Mouse (Mus musculus) cerebral cortex, adult 2 months (tissue): ENCODE results near the gene Cchcr1.

ENCODE experiments used
- WGBS: fragments of 180-500 bp; shearing (Covaris S2); methylation state at CpG from one replicate; pipeline ENCODE4 v1.1.7; 2018; 5-methylcytosine and 5-hydroxymethylcytosine counted together

Gene Cchcr1

DNA sequence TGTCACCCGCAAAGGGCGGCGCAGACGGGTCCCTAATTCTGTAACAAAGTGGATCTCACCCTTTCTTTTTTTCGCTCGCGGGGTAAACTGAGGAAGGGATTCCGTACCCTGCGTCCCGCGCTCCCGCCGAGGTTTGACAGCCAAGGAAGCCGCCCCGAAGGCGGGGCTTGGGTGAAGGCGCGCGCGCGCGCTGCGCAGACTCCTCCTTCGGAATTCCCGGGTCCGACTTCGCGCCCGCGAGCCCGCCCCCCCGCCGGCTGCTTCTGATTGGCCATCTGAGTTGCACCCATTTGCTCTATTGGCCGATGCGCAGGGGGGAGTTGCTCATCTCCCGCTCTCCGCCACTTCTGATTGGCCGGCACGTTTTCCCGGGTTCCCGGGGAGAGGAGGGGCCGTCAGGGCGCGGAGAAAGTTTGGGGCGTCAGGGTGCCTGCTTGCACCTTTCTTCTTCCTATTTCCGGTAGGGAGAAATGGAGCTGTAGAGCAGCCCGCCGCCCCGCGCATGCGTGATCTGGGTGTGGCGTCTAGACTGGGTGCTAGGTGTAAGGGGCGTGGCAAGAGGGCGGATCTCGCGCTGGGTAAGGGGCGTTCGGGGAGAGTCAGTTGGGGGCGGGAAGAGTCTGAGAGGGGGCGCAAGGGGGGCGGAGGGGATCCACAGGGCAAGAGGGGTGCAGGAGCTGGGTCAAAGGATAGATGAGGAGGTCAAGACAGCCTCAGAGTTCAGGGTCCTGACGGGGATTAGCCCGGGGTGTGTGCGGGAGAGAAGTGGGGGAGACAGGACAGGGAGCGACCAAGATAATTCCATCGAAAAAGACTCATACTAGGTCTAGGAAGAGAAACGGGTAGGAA lies at the start of gene Cchcr1, which contains the start of gene Tcf19:
Gene Cchcr1 (plus strand): TSS at position 449 of the 849 bp plus-strand sequence.
Gene Tcf19 (minus strand): TSS at position 173 of the 849 bp plus-strand sequence.
- WGBS: 1% methylated on average over 65 of the region's 67 CpGs

DNA sequence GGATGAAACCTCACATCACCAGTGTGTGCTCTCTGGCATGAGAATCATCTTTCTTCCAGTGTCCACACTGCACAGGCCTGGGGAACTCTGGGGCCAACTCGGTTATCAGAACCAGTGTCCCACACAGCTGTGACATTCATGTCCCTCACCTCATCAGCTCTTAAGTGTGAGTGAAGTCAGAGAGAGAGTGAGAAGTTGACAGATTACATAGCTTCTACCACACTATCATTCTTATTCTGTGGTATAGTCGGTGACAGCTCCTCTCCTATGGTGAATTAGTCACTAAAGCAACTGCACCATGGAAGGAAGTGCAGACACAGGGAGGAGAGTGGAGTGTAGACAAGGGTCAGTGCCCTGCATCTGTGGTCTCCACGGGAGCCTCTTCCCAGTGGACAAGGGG lies 48.0 kb upstream of the Cchcr1 start:
- 67% methylated on average over 3 of the region's 3 CpGs for WGBS

DNA sequence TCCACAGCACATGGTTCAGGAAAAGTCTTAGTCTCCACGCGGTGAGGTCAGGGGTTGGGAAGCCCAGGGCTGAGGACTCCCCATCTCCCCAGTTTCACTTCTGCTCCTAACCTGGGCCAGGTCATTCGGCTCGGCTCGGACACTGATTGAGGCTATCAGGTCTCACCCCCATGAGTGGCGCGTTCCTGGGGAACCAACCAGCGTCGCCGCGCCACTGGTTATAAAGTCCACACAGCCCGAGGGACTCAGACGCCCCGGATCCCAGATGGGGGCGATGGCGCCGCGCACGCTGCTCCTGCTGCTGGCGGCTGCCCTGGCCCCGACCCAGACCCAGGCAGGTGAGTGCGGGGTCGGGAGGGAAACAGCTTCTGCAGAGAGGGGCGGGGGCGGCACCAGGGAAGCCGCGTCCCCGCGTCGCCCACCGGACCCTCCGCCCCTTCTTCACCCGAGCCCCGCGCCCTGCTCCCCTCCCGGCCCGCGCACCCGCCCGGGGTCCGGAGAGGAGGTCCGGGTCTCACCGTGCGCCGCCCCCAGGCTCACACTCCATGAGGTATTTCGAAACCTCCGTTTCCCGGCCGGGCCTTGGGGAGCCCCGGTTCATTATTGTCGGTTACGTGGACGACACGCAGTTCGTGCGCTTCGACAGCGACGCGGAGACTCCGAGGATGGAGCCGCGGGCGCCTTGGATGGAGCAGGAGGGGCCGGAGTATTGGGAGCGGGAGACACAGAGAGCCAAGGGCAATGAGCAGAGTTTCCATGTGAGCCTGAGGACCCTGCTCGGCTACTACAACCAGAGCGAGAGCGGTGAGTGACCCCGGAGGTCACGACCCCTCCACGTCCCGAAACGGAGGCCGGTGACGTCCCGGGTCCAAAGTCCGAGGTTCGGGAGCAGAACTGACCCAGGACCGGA lies 46.8 kb upstream of the Cchcr1 start, which contains the start of gene H2-Q10:
Gene H2-Q10 (plus strand): TSS at position 248 of the 910 bp plus-strand sequence.
- 2% methylated on average over 80 of the region's 80 CpGs for WGBS

DNA sequence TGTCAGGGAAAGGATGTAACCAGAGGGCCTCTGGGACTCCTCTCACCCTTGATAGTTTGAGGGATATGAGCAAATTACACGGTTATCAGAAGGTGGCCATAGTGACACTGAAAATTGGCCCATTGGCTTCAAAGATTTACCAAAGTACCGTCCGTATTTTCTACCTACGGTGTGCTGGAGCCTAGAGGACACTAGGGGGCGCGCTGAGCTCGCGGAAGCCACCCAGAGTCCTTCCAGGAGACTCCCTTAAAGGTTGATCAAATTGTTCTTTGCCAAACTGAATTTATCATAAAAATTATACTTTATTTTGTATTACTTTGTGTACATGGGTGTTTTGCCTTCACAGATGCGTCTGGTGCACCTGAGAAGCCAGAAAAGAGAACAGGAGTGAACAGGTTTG lies 32.8 kb upstream of the Cchcr1 start:
- 1% methylated on average over 9 of the region's 9 CpGs for WGBS

DNA sequence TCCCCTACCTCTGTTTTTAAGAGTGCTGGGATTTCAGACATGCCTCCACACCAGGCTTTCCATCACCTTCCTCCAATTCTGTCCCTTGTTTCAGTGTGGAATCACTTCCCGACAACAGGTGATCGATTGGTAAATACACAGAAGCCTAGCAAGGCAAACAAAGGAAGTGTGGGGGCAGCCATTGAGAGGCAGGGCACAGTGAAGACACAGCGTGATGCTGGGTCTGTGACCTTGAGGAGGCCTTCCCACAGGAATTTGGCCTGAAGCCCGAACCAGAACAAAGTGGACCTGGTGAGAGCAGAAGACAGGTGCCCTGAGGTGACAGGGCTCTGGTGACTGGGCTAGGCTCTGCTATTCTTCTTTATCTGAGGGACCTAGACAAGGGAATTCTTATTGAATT lies 31.2 kb upstream of the Cchcr1 start:
- WGBS: 67% methylated on average over 4 of the region's 4 CpGs

DNA sequence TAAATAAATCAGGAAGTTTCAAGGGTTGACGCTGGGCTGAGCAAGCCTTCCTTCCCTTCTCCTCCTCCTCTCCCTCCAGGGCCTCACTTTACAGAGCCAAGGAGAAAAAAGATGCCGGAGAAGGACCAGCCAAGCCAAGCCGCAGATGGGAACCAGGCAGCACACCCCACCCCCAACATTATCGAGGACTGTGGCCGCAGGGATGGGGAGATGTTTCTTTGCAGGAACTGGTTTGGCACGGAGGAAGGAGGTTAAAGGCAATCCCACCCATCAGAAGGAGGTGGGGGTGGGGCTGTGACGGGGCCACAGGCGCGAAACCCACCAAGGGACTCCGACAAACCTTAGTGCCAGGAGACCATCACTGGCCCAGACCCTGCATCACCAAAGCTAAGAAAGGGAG lies 30.2 kb upstream of the Cchcr1 start:
- WGBS: 66% methylated on average over 10 of the region's 10 CpGs

DNA sequence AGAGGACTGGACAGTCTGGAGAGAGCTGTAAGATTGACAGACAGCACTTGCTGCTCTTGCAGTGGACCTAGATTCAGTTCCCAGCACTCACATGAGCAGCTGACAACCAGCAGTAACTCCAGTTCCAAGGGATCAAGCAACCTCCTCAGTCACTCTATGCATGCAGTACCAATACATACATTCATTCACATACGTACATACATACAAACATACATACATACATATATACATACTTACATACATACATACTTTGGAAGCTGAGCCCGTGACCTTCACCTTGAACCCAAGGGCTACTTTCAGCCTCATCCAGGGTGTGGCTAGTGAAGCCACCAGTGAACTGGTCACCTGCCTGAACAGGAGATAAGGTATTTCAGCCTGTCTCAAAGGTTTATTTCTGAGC lies 28.9 kb upstream of the Cchcr1 start:
- WGBS: 97% methylated on average over 2 of the region's 2 CpGs

DNA sequence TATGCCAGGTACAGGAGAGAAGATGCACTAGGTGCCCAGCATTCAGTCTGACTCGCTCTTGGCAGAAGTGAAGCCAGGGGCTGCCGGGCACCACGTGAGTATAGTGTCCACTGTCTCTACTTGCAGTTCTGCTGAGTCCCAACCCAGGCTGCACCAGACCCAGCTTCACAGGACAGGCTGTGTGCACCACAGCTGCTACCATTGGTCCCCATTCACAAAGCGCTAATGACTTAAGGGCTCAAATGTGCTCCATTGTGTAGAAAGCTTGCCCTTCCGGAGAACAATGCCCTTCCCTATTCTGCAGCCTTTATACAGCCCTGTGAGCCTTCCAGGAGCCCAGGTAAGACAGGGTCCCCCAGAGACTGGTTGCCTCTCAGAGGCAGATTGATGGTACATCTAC lies 26.6 kb upstream of the Cchcr1 start:
- WGBS: 60% methylated on average over 5 of the region's 5 CpGs

DNA sequence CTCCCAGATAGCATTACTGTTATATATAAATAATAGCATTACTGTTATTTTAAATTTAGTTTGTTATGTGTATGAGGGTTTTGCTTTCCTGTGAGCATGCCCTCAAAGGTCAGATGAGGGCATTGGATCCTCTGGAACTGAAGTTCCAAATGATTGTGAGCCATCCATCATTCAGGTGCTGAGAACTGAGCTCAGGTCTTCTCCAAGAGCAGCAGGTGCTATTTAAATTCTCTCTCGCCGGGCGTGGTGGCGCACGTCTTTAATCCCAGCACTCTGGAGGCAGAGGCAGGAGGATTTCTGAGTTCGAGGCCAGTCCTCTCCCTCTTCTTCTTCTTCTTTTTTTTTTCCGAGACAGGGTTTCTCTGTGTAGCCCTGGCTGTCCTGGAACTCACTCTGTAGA lies 19.8 kb upstream of the Cchcr1 start:
- 93% methylated on average over 7 of the region's 7 CpGs for WGBS

DNA sequence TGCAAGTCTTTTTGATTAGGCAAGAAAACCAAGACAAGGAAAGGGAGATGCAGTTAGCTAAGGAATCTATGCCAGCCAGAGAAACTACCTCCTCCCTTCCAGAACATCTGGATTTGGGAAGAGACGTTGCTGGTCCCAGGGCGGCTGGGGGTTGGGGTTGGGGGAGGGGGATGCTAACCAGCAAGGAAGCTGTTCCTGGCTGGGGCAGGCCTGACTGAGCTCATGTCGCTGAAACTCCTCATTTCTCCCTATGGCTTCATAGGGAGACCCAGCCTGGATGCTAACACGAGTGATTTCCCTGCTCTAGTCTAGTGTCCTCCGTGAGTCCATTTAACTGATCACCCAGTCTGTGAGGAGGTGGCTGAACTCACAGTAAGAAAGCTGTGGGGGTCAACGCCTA lies 14.7 kb upstream of the Cchcr1 start:
- WGBS: 44% methylated on average over 6 of the region's 6 CpGs

DNA sequence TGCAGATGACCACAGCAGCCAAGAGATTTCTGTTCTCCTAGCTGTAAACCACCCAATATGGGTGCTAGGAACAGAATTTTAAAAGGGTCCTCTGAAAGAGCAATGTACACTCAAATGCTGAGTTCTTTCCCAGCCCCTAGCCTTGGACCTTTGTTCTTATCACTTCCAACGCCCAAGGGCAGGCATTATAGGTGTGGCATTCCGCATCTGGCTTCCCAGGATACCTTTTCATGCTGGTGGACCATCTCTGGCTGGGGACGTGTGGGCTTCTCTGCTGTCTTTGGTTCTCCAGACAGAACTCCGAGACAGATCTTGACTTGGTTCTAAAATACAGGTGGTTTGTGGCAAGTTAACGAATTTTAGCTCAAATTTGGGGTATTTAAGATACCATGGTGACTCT lies 14.1 kb upstream of the Cchcr1 start:
- WGBS: 80% methylated on average over 5 of the region's 5 CpGs

DNA sequence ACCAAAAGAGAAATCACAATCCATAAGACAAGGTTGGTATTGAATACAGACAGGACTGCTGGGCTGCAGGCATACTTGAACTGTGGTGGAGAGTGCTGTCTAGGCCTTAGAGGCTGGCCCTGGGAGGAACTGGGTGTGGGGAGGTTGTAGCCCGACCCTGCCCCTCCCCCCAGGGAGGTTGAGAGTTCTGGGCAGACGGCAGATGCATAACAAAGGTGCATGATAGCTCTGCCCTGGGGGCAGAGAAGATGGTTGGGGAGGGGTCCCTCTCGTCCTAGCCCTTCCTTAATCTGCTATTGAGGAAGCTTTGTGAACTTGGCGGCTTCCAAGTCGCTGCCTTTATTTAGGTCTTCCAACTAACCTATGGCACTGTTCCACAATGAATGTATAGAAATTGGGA lies 13.1 kb upstream of the Cchcr1 start:
- 48% methylated on average over 5 of the region's 5 CpGs for WGBS

DNA sequence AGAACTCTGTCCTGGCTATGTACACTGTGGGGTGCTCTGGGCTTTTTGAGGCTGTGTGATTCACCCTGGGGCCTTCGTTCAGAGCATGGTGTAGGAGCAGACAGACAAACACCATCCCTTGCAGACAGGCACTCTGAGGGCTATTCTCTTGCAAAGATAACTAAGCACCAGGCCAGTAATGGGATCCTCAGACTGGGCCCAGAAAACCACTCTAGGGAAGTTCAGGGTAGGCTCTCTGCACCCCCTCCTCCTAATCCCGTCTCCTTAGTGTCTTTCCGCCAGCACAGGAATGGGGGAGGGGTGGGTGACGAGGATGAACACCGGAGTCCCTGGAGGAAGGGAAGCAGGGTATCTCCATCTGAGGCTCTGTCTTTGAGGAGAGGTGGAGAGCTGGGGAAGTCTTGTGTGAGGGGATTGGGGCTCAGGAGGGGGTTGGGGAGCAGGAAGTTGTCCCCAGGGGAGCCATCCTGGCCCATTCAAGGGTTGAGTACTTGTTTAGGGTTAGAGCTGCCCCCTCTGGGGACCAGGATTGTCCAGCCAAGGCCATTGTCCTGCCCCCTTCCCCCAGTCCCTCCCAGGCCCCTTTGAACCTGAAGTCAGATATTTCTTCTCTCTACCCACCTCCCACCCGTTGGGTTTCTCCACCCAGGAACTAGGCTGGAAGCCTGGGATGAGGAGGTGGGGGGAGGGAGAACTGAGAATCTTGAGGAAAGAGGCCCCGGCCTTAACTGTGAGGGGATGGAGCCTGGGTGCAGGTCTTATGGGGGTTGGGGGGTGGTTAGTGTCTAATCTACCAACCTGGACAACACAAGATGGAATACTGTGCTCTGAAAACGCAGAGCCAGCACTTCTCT lies 12.0 kb upstream of the Cchcr1 start:
- 46% methylated on average over 8 of the region's 8 CpGs for WGBS

DNA sequence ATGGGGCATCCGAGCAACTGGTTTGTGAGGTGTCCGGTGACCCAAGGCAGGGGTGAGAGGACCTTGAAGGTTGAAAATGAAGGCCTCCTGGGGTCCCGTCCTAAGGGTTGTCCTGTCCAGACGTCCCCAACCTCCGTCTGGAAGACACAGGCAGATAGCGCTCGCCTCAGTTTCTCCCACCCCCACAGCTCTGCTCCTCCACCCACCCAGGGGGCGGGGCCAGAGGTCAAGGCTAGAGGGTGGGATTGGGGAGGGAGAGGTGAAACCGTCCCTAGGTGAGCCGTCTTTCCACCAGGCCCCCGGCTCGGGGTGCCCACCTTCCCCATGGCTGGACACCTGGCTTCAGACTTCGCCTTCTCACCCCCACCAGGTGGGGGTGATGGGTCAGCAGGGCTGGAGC lies 11.1 kb upstream of the Cchcr1 start, which contains the start of gene Pou5f1:
Gene Pou5f1 (plus strand): TSS at position 243 of the 400 bp plus-strand sequence.
- 59% methylated on average over 13 of the region's 13 CpGs for WGBS

DNA sequence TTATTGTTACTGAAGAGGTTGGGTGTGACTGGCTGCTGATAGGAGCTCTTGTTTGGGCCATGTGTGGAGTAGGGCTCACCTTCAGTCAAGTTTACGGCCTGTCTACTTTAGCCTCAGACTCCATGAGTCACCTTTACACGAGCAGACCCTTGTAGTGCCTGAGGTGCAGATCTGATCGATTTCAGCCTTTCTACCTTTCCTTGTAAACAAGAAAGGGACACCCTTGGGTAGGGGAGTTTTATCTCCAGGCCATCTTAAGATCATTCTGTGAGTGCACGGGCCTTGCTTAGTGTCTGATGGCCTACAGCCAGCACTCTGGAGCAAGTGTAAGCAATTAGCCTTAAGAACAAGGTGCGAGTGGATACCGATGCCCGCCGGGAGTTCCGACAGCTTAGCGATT lies 10.0 kb upstream of the Cchcr1 start:
- WGBS: 57% methylated on average over 10 of the region's 10 CpGs

DNA sequence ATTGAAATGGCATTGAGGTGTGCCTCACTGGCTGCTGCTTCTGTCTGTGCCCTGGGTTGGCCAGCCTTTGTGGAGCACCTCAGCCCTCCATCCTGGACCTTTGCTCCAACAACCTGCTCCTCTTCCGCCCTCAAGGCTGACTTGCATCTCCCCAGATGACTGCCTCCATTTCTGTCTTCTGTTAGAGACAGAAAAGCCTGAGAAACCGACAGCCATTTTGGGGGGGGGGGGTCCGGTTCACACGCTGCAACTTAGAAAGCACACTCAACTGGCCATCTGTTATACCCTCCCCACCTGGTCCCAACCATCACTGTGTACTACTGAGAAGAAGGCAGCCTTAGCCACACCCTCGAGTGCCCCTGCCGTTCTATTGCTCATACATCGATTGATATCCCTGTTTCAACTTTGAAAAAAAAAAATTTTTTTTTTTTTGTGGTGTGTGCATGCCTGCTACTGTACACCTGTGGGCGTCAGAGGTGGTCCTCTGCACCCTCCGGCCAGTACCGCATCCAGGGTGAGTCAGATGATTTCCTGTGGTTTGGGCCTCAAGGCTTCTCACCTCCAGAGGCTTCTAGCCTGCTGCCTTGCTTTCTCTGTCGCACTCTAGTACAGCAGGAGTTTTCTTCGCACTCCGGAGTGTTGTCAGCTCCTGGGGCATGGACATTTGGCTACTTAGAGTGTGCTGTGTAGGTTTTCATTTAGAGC lies 9.2 kb upstream of the Cchcr1 start:
- 54% methylated on average over 13 of the region's 13 CpGs for WGBS

DNA sequence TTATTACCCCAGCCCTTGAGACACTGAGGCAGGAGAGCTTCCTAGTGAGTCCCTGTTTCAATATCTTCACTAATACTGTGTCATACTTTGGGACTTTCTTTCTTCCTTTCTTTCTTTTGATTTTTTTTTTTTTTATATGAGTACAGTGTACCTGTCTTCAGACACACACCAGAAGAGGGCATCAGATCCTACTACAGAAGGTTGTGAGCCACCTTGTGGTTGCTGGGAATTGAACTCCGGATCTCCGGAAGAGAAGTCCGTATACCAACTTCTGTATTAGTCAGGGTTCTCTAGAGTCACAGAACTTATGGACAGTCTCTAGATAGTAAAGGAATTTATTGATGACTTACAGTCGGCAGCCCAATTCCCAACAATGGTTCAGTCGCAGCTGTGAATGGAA lies 8.6 kb upstream of the Cchcr1 start:
- WGBS: 68% methylated on average over 5 of the region's 5 CpGs

DNA sequence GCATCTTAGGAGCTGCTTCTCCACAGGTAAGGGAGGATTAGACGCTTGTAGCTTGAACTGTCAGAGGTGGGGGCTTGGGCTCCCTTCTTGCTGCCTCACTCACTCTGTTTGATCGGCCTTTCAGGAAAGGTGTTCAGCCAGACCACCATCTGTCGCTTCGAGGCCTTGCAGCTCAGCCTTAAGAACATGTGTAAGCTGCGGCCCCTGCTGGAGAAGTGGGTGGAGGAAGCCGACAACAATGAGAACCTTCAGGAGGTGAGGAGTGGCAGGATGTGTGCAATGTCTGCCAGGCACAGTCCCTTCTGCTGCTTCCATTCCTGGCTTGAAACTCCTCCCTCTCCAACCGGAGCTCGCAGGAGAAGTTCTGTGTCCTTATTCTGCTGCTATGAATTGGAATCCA lies 7.6 kb upstream of the Cchcr1 start:
- WGBS: 19% methylated on average over 8 of the region's 8 CpGs

DNA sequence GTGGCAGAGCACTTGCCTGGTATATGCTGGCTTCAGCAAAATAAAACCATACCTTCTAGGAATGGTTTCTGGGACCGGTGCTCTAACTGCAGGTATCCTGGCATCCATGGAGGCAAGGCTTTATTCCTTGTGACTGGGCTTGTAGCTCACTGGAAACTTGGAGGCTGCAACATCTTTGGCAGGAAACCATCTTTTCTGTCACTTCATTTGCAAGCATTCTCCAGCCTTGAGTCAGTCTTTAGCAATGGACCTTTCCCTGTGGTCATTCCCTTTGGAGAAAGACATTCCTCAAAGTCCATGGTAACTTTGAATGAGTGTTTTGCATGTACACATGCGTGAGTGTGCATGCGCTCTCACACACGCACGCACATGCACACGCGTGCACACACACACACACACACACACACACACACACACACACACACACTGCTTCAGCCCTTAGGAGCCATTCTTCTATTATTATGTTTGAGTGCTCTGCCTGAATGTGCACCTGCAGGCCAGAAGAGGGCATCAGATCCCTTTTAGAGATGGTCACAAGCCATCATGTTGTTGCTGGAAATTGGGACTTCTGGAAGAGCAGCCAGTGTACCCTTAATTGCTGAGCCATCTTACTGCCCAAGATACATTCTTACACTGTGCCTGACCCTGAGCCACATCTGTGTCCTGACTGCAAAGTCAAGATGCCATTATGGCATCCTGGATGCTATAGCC lies 3.8 kb upstream of the Cchcr1 start:
- 91% methylated on average over 7 of the region's 7 CpGs for WGBS

DNA sequence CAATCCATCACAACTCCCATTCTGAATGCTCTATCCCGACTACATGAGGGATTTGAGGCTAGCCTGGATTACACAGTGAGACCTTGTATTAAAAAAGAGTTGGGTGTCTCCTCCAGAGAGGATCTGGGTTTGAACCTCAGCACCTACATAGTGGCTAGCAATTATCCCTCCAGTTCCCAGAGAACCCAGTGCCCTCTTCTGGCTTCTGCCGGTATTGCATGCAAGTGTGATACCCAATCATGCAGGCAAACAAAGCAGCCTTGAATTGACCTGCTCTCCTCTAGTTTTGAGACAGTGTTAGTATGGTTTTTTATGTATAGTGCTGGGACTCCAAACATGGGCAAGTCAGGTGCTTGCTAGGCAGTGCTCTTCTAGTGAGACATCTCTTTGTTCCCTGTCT lies 3.0 kb upstream of the Cchcr1 start:
- 13% methylated on average over 2 of the region's 2 CpGs for WGBS
